Mouse (Mus musculus) hindbrain, embryonic 11.5 days (tissue): ENCODE measurements around the gene Rbbp8nl. TPM values are rescaled to one million over a fixed set of nuclear protein-coding genes. Genes with fewer than 3 reads are reported as not detected.

Experiments
- ATAC-seq: fragments of 200-750 bp; cut with Nextera tagmentation; 2 replicates; pipeline ENCODE4 v1.8.0; 2017; ENCODE audit warnings: mild to moderate bottlenecking, moderate TSS enrichment, moderate library complexity; ENCODE audit not compliant: low FRiP score
- DNase-seq: peaks from one replicate; pipeline ENCODE4 v3.0.0-alpha.2; 2015; ENCODE audit warnings: low spot score
- H3K27ac ChIP-seq: fragments of 300-500 bp; sonication (generic); 2 replicates; pipeline ENCODE4 v1.5.1; 2014; ENCODE audit warnings: mild to moderate bottlenecking, low read depth, low read length
- H3K27me3 ChIP-seq: fragments of 300-500 bp; sonication (generic); 2 replicates; pipeline ENCODE4 v1.6.1; 2014; ENCODE audit warnings: mild to moderate bottlenecking, low read length, moderate library complexity, mixed read lengths; ENCODE audit not compliant: control insufficient read depth, insufficient read depth
- H3K36me3 ChIP-seq: fragments of 300-500 bp; sonication (generic); 2 replicates; pipeline ENCODE4 v1.6.1; 2014; ENCODE audit warnings: mild to moderate bottlenecking, low read length, moderate library complexity, mixed read lengths; ENCODE audit not compliant: control insufficient read depth, insufficient read depth
- H3K4me1 ChIP-seq: fragments of 300-500 bp; sonication (generic); replicated peaks from 2 replicates; pipeline ENCODE4 v1.6.1; 2014; ENCODE audit warnings: low read length, mixed read lengths; ENCODE audit not compliant: control insufficient read depth, insufficient read depth
- H3K4me2 ChIP-seq: fragments of 300-500 bp; sonication (generic); replicated peaks from 2 replicates; pipeline ENCODE4 v1.6.1; 2014; ENCODE audit warnings: mild to moderate bottlenecking, low read depth, low read length
- H3K4me3 ChIP-seq: fragments of 300-500 bp; sonication (generic); 2 replicates; pipeline ENCODE4 v1.5.1; 2014; ENCODE audit warnings: low read depth, low read length
- H3K9ac ChIP-seq: fragments of 300-500 bp; sonication (generic); 2 replicates; pipeline ENCODE4 v1.6.1; 2014; ENCODE audit warnings: low read depth, low read length
- H3K9me3 ChIP-seq: fragments of 300-500 bp; sonication (generic); 2 replicates; pipeline ENCODE4 v1.6.1; 2016; ENCODE audit warnings: low read length; ENCODE audit not compliant: control insufficient read depth
- WGBS: fragments of 180-500 bp; shearing (Covaris S2); extraction: QIAGEN DNeasy Blood & Tissue Kit; methylation state at CpG from one replicate; pipeline ENCODE4 v1.1.7; 2014; 5-methylcytosine and 5-hydroxymethylcytosine counted together
- polyA plus RNA-seq: library from polyadenylated mRNA; unstranded; fragments of >200 nt; fragmentation: Nextera tagmentation; extraction: Ambion mirVana; gene quantifications from 2 replicates; pipeline ENCODE4 v1.2.1, GENCODE M21; 2014

The Rbbp8nl gene
- polyA plus RNA-seq, 1 experiment from 2014 or later = not detected

DNA sequence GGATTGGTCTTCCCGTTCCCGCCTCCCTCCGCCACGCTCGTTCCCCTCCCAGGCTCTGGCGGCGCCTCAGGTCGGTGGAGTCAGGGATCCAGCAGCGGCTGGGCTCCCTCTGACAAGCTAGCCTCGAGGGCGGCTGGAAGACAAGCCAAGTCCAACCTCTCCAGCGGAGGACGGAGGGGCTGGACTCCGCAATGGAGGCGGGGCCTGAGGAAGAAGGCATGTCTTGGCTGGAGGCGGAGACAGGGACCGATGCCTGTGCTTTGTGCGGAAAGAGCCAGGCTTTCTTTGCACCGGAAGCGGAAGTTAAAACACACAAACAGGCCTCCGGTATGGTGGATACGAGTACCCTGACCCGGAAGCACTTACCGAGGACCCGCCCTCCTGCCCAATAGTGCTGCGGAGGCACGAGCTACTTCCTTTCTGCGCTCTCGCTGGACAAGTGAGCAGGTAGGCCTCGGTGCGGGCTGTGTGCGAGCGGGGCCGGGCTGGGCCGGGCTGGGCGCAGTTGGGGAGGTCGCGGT lies 32.6 kb downstream of the Rbbp8nl start, which contains the start of gene Rps21:
Gene Rps21, plus strand, starts transcription at position 377 of the 521 bp plus-strand sequence.
- under 1% methylated on average over 36 of the region's 38 CpGs for WGBS
- Histone ChIP-seq H3K9me3 (no peaks in the 10 kb centered on the region), H3K4me2 (peak within 1 kb of the TSS; percentile 64), H3K4me1 (no peaks in the 10 kb centered on the region; the same call in 1 of the 2 replicates), H3K36me3 (no peaks in the 10 kb centered on the region), H3K27me3 (no peaks in the 10 kb centered on the region), H3K27ac (peak within 1 kb of the TSS; percentile 86), H3K9ac (peak within 1 kb of the TSS; percentile 93), H3K4me3 (peak within 1 kb of the TSS; percentile 92)
- ATAC-seq (peak; percentile 98), DNase-seq (peak; percentile 99)

DNA sequence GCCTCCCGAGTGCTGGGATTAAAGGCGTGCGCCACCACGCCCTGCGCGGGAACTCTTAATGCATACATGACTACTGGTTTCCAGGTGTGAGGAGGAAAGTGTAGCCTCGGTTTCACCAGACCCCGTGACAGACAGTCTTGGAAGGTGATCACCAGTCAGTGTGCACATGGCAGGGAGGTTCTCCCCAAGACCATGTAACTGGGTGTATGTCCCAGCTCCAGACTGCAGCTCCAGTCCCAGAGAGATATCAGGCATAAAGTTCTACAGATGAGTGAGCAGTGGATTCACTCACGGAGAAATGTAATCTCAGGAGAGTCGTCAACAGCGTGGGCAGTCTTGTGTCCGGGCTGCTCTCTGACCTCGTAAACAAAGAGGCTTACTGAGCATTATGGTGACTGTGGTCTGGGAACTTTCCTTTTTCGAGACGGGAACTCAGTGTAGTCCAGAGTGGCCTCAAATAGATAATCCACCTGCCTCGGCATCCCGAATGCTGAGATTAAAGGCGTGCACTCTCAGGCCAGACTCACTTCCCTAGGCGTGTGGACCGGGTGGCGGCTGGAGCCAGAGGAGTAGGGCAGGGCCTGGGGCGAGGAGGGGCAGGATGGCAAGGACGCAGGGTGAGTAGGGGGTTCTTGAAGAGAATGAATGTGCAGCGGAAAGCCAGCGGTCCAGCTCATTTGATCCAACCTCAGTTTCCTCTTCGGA lies 33.2 kb downstream of the Rbbp8nl start:
- peak overlapping the region; percentile 86 for H3K27ac ChIP-seq
- peak overlapping the region; percentile 68 for H3K9ac ChIP-seq
- H3K4me3 ChIP-seq = peak overlapping the region; percentile 92
- DNase-seq = no peak
- H3K4me2 ChIP-seq = peak overlapping the region; percentile 49
- no peaks in the 10 kb centered on the region for H3K9me3 ChIP-seq
- no peaks in the 10 kb centered on the region for H3K27me3 ChIP-seq
- H3K4me1 ChIP-seq = no peaks in the 10 kb centered on the region; the same call in 1 of the 2 replicates
- 25% methylated on average over 26 of the region's 26 CpGs for WGBS
- no peaks in the 10 kb centered on the region for H3K36me3 ChIP-seq
- peak; percentile 75 for ATAC-seq

DNA sequence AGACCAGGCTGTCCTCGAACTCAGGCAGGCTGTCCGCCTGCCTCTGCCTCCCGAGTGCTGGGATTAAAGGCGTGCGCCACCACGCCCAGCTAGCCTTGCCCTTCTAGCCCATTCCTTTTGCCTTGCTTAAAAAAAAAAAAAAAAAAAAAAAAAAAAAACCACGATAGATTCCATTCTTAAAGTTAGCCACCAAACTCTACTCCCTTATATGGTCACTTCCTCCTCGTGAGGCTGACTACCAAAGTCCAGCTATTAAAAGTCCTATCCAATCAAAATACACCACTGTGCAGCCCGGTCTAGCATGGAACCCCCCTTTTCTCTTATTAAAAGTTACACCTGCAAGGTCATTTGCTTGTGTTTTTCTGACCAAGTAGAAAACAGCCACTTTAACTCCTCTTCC lies 34.0 kb downstream of the Rbbp8nl start:
- no peaks in the 10 kb centered on the region for H3K36me3 ChIP-seq
- WGBS = 94% methylated on average over 9 of the region's 9 CpGs
- peak overlapping the region; percentile 92; the same call in 1 of the 2 replicates for H3K4me3 ChIP-seq
- DNase-seq = no peak
- H3K4me2 ChIP-seq = peak overlapping the region; percentile 49; the same call in 1 of the 2 replicates
- H3K27me3 ChIP-seq = no peaks in the 10 kb centered on the region
- H3K9ac ChIP-seq = no peak overlapping the region
- no peak for ATAC-seq
- no peaks in the 10 kb centered on the region for H3K9me3 ChIP-seq
- H3K27ac ChIP-seq = no peak overlapping the region
- H3K4me1 ChIP-seq = no peaks in the 10 kb centered on the region; the same call in 1 of the 2 replicates

DNA sequence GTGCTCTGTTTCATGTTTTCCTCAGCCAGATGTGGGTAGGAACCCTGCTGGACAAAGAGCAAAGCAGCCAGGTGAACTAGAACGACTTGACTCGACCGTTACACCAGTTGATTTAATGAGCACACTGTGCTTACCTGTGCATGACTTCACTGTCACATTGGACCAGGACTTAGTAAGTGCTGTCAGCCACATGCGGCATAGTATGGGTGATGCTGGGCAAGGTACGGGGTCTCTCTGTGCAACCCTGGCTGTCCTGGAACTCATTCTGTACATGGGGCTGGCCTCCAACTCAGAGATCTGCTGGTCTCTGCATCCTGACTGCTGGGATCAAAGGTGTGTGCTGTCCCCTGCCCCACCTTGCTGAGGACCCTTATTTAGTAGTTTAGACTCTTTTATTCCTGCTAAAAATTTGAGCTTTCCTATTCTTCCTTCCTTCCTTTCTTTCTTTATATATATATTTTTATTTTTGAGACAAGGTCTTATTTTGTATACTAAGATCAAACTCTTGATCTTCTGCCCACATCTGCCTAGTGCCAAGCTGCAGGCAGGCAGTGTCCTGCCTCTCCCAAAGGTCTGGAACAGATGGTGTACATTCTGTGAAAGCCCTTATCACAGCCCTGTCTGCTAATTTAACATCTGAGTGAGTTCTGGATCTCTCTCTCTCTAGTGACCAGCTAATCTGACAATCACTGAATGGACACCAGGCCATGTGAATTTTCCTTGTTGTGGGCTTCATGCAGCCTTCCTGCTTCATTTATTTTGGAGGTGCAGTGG lies 35.1 kb downstream of the Rbbp8nl start:
- DNase-seq = no peak
- 90% methylated on average over 5 of the region's 5 CpGs for WGBS
- no peak overlapping the region for H3K27ac ChIP-seq

DNA sequence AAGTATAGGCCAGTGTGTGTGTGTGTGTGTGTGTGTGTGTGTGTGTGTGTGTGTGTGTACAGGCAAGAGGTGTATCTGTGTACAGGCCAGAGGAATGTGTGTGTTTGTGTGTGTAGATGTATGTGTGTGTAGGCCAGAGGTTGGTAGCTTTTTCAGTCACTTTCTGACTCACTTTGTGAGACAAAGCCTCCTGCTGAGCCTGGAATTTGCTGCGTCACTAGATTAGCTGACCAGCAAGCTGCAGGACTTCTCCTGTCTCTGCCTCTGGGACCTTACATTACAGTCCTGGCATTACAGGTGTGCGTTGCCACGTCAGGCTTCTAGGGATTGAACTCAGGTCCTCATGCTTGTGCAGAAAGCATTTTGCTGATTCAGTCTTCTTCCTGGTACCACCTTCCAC lies 37.8 kb downstream of the Rbbp8nl start:
- DNase-seq (no peak), ATAC-seq (peak; percentile 38; the same call in 1 of the 2 replicates)
- no peaks in the 10 kb centered on the region for H3K36me3 ChIP-seq
- H3K4me3 ChIP-seq = no peak overlapping the region
- no peak overlapping the region for H3K9ac ChIP-seq
- no peak overlapping the region for H3K4me2 ChIP-seq
- no peaks in the 10 kb centered on the region for H3K27me3 ChIP-seq
- H3K9me3 ChIP-seq = no peaks in the 10 kb centered on the region
- no peak overlapping the region for H3K27ac ChIP-seq
- WGBS = 51% methylated on average over 3 of the region's 3 CpGs
- no peaks in the 10 kb centered on the region; the same call in 1 of the 2 replicates for H3K4me1 ChIP-seq

More for the DNA sequence above, 35.1 kb downstream of the Rbbp8nl start:
- ATAC-seq = no peak
- no peak overlapping the region for H3K9ac ChIP-seq
- no peaks in the 10 kb centered on the region; the same call in 1 of the 2 replicates for H3K4me1 ChIP-seq
- no peaks in the 10 kb centered on the region for H3K27me3 ChIP-seq
- H3K36me3 ChIP-seq = no peaks in the 10 kb centered on the region
- no peaks in the 10 kb centered on the region for H3K9me3 ChIP-seq
- no peak overlapping the region for H3K4me2 ChIP-seq
- H3K4me3 ChIP-seq = no peak overlapping the region

DNA sequence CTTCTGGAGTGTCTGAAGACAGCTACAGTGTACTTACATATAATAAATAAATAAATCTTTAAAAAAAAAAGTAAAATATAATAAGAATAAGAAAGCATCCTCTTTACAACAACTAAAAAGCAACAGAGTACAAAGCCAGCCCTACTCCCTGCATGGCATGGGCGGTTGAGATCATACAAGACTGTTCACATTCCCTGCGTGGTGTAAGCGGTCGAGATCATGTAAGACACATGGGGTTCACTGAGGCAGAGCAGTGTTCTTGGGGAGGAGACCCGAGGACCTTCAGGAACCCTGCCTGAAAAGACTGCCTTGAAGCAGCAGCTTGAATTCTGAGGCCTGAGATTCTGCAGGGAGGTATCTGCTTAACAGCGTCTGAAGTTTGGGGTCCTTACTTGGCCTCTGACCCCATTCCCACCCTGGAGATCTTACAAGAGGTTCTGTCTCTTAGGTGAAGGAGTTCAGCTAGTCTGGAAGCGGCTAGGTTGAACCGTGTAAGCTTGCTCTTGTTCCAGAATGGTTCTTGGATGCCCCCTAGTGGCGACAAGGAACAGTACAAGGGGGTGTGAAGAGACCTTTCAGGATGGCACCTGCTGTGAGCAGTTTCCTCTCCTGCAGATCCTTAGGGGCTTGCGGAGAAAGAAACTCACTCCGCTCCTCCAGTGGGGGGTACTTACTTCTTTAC lies 38.6 kb downstream of the Rbbp8nl start:
- H3K9ac ChIP-seq = no peak overlapping the region
- ATAC-seq = peak; percentile 83

DNA sequence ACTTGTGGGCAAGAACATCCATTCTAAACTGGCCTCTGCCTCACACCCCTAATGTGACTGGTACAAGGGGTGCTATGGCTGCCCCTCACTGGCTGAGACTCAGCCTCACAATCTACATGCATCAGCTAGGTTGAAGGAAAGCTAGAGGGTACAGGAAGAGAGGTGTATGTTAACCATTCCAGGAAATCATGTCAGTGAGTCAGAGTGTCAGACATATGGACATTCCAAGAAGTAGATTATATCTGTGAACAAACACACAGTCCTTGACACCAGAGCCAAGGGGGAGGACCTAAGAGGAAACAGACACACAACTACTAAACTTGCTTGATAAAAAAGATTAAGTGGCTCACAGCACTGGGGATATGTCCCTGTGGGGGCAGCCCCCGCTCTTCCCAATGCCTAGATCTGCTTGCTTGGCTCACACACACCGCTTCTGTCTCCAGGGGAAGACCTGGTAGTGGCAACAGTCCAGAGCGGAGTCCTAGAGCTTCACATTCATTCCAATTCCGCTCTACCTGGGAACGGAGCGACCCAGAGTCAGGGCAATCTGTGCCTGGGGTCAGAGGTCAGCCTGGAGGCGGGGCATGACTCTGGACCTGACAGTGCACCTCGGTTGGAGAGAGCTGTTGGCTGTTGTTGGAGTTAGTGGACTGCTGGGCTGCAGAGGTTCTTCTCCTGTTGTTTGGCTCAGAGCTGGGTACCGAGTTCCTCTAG lies 40.6 kb downstream of the Rbbp8nl start:
- Histone ChIP-seq H3K4me3 (no peak overlapping the region), H3K4me2 (no peak overlapping the region), H3K27ac (no peak overlapping the region), H3K4me1 (no peaks in the 10 kb centered on the region; the same call in 1 of the 2 replicates), H3K9ac (no peak overlapping the region), H3K9me3 (no peaks in the 10 kb centered on the region), H3K27me3 (no peaks in the 10 kb centered on the region), H3K36me3 (no peaks in the 10 kb centered on the region)
- DNase-seq (no peak), ATAC-seq (peak; percentile 6; the same call in 1 of the 2 replicates)
- WGBS = 67% methylated on average over 9 of the region's 9 CpGs

More for the DNA sequence above, 38.6 kb downstream of the Rbbp8nl start:
- no peak overlapping the region for H3K4me3 ChIP-seq
- H3K4me1 ChIP-seq = no peaks in the 10 kb centered on the region; the same call in 1 of the 2 replicates
- no peak overlapping the region for H3K27ac ChIP-seq
- H3K9me3 ChIP-seq = no peaks in the 10 kb centered on the region
- no peak overlapping the region for H3K4me2 ChIP-seq
- DNase-seq = peak; percentile 88
- no peaks in the 10 kb centered on the region for H3K36me3 ChIP-seq
- no peaks in the 10 kb centered on the region for H3K27me3 ChIP-seq
- 33% methylated on average over 11 of the region's 11 CpGs for WGBS

DNA sequence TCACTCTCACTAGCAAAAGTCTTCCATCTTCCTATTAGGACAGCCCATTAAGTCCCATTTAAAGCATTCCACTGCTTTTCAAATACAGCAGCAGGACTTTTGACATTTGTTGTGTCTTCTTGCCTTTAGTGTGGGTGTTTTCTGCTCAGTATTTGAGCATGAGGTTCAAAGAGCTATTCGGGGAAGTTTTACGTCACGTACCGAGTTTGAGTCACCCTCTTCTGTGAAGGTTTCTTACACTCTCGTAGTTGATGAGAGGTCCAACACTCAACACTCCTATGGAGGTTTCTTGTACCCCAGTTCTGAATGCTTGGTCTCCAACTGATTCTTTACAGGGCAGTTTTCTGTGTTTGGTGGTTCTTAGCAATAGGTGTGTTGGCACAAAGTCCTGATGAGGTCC lies 41.8 kb downstream of the Rbbp8nl start:
- Histone ChIP-seq H3K36me3 (no peaks in the 10 kb centered on the region), H3K27me3 (no peaks in the 10 kb centered on the region), H3K4me1 (no peaks in the 10 kb centered on the region; the same call in 1 of the 2 replicates), H3K4me2 (no peak overlapping the region), H3K4me3 (no peak overlapping the region), H3K9ac (no peak overlapping the region), H3K27ac (no peak overlapping the region), H3K9me3 (no peaks in the 10 kb centered on the region)
- no peak for DNase-seq
- WGBS = 93% methylated on average over 5 of the region's 5 CpGs
- ATAC-seq = no peak
